Mouse (Mus musculus) embryonic facial prominence, embryonic 10.5 days (tissue): ENCODE measurements around the gene Ier5. TPM values are rescaled to one million over a fixed set of nuclear protein-coding genes. Genes with fewer than 3 reads are reported as not detected.

Experiments used
- DNase-seq: peaks from one replicate; pipeline ENCODE4 v3.0.0-alpha.2; 2017; ENCODE audit warnings: low spot score
- H3K27ac ChIP-seq: fragments of 300-500 bp; sonication (generic); replicated peaks from 2 replicates; pipeline ENCODE4 v1.5.1; 2016; ENCODE audit warnings: mild to moderate bottlenecking
- H3K27me3 ChIP-seq: fragments of 300-500 bp; sonication (generic); replicated peaks from 2 replicates; pipeline ENCODE4 v1.6.1; 2016; ENCODE audit warnings: low read depth, mild to moderate bottlenecking; ENCODE audit not compliant: poor library complexity, severe bottlenecking
- H3K36me3 ChIP-seq: fragments of 300-500 bp; sonication (generic); replicated peaks from 2 replicates; pipeline ENCODE4 v1.6.1; 2016; ENCODE audit warnings: mild to moderate bottlenecking, moderate library complexity
- H3K4me1 ChIP-seq: fragments of 300-500 bp; sonication (generic); 2 replicates; pipeline ENCODE4 v1.6.1; 2016
- H3K4me3 ChIP-seq: fragments of 300-500 bp; sonication (generic); 2 replicates; pipeline ENCODE4 v1.5.1; 2016; ENCODE audit warnings: mild to moderate bottlenecking, moderate library complexity
- H3K9me3 ChIP-seq: fragments of 300-500 bp; sonication (generic); 2 replicates; pipeline ENCODE4 v1.6.1; 2016; ENCODE audit warnings: mild to moderate bottlenecking
- WGBS: fragments of 180-500 bp; shearing (Covaris S2); methylation state at CpG from one replicate; pipeline ENCODE4 v1.1.7; 2016; 5-methylcytosine and 5-hydroxymethylcytosine counted together
- polyA plus RNA-seq: library from polyadenylated mRNA; unstranded; fragments of >200 nt; fragmentation: Nextera tagmentation; extraction: Ambion mirVana; gene quantifications from 2 replicates; pipeline ENCODE4 v1.2.1, GENCODE M21; 2016

Ier5 gene
- polyA plus RNA-seq, 1 experiment from 2014 or later: 4.4 TPM

DNA sequence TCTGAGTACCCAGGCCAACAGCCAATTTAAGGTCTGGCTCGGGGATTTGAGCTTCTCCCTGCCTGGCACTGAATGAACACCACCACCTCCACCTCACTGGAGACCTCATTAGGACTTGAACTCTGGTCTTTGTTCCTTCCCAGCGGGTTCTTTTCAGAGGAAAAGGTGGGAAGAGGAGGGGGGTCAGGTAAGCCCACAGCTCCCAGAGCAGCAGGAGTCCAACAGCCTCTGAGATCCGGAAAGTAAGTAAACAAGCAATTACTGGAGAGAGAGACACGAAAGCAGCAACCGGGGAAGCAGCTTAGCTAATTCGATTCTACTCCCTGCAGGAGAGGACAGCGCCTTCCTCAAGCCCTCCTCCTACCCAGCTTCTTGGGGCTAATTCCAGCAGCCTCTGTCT, 13.0 kb downstream of the Ier5 start:
- Histone ChIP-seq H3K36me3 (no peaks in the 10 kb centered on the region), H3K27ac (peak overlapping the region; percentile 77), H3K4me1 (peaks cover 76% of the 10 kb centered on the region), H3K27me3 (peaks cover 5% of the 10 kb centered on the region), H3K4me3 (no peak overlapping the region), H3K9me3 (no peaks in the 10 kb centered on the region)
- WGBS: 4% methylated on average over 7 of the region's 7 CpGs
- no peak for DNase-seq

- WGBS: 55% methylated on average over 8 of the region's 8 CpGs
- H3K36me3 ChIP-seq: no peaks in the 10 kb centered on the region
- no peaks in the 10 kb centered on the region for H3K9me3 ChIP-seq
- no peak for DNase-seq
- H3K27ac ChIP-seq: peak overlapping the region; percentile 54
- H3K27me3 ChIP-seq: peaks cover 5% of the 10 kb centered on the region
- H3K4me3 ChIP-seq: no peak overlapping the region
- H3K4me1 ChIP-seq: peaks cover 79% of the 10 kb centered on the region
Observed at GRCm38 (mm10) chr1:155084839-155085238, 14.6 kb downstream of the Ier5 start.

DNA sequence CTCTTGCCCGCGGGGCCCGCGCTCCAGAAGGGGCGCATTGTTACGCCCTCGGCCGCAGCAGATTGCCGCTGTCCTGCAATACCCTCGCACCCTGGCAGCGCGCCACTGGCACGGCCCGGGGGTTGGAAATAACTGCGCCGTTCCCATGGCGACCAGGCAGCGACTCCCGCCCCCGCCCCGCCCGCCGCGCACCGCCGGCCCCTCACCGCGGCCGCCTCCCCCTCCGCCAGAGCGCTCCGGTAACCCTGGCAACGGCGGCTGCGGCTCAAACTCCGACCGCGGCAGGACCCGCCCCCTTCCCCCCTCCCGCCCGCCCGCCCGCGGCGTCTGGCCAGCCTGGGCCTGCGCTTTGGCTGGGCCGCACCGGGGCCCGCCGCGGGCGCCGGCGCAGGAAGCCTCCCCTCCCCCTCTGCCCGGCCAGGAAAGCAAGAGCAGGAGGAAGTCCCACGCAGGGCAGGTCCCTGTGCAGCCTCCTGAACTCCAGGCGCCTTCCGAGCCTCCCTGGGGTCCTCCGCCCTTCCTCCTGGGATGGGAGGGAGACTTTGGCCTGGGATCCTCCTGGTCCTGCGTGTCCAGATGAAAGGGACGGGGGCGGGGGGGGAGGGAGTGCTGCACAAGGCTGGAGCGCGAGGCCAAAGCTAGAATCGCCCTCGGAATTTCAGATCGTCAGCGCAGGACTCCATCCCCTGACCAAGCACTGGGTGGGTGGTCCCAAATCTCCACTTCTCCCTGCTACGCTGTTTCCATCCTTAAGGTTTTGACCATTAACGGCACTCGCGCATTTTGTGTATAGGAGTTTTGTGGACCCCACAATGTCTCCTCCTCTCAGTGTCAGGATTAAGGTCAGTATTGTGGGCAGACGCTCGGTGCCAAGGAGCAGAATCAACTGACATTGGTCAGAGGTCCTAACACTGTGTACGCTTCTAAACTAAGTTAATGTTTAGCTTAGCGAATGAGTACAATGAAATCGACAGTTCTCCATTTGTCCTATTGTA, 15.9 kb downstream of the Ier5 start:
- H3K4me1 ChIP-seq: peaks cover 74% of the 10 kb centered on the region
- DNase-seq: peak; percentile 99

GRCm38 (mm10) chr1:155082965-155083268, 16.5 kb downstream of the Ier5 start:
- Histone ChIP-seq H3K27me3 (peaks cover 5% of the 10 kb centered on the region), H3K4me3 (peak overlapping the region; percentile 61), H3K4me1 (peaks cover 76% of the 10 kb centered on the region), H3K27ac (peak overlapping the region; percentile 98), H3K9me3 (no peaks in the 10 kb centered on the region), H3K36me3 (no peaks in the 10 kb centered on the region)
- WGBS: under 1% methylated on average over 18 of the region's 18 CpGs
- DNase-seq: no peak

More for the DNA sequence above, 15.9 kb downstream of the Ier5 start:
- peak overlapping the region; percentile 61 for H3K4me3 ChIP-seq
- H3K9me3 ChIP-seq: no peaks in the 10 kb centered on the region
- peak overlapping the region; percentile 98 for H3K27ac ChIP-seq
- H3K27me3 ChIP-seq: peaks cover 5% of the 10 kb centered on the region
- under 1% methylated on average over 76 of the region's 77 CpGs for WGBS
- H3K36me3 ChIP-seq: no peaks in the 10 kb centered on the region

DNA sequence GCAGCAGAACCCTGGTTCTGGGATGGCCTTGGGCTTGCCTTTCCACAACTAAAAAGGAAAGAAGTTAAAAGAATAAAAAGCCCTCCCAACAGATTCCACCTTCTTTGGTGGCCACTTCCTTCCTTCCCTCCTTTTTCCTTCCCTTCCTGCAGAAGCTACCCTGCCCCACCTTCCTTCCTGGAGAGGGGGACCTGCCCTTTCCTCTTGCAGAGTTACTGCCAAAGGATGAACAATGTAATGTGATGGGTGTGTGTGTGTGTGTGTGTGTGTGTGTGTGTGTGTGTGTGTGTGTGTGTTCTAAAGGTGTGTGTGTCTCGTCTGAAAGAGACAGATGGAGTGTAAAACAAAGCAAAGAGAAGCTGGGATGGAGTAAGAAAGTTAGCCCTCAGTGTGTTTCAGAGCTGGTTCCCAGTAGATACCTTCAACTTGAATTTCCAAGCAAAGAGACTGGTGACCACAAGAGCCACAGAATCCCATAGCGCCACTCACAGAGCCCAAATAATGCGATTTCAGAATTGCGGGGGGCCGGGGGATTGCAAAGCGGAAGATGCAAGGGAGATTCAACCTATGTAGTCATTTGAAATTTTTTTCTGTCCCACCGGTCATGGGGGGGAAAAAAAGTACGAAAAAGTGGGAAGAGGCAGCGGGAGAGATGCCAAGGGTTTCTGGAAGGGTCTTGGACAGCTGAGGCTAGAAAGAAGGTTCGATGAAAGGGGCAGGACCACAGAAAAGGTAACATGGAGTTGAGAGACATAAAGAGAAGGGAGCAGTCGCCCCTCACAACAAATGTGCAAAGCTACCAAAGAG, 17.1 kb downstream of the Ier5 start:
- DNase-seq: no peak
- peak overlapping the region; percentile 61 for H3K4me3 ChIP-seq
- peak overlapping the region; percentile 98 for H3K27ac ChIP-seq
- H3K4me1 ChIP-seq: peaks cover 79% of the 10 kb centered on the region
- H3K9me3 ChIP-seq: no peaks in the 10 kb centered on the region
- H3K27me3 ChIP-seq: peaks cover 5% of the 10 kb centered on the region
- no peaks in the 10 kb centered on the region for H3K36me3 ChIP-seq
- 8% methylated on average over 11 of the region's 11 CpGs for WGBS

DNA sequence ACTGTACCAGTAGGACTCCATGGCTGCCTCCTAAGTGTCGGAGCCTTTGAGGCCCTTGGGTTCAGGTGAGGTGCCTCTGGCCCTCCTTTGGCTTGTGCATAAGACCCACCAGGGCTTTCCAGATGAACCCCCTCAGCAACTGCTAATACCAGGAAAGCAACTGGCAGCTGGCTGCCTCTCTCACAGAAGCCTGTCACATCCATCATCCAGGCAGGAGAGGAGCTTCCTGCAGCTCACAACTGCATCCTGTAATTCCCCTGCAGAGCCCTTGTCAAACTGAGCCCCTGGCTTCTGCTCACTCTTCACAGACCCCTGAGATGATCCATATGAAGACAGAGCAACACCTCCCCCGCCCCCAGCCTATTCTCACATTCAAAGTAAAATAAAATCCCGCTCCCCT, 21.8 kb downstream of the Ier5 start:
- 68% methylated on average over 3 of the region's 3 CpGs for WGBS
- peak overlapping the region; percentile 71 for H3K27ac ChIP-seq
- DNase-seq: no peak
- H3K27me3 ChIP-seq: peaks cover 23% of the 10 kb centered on the region
- H3K4me1 ChIP-seq: peaks cover 59% of the 10 kb centered on the region
- H3K36me3 ChIP-seq: no peaks in the 10 kb centered on the region
- H3K9me3 ChIP-seq: no peaks in the 10 kb centered on the region
- H3K4me3 ChIP-seq: no peak overlapping the region

- H3K27ac ChIP-seq: no peak overlapping the region
- WGBS: 86% methylated on average over 7 of the region's 7 CpGs
- H3K27me3 ChIP-seq: peaks cover 31% of the 10 kb centered on the region
- no peaks in the 10 kb centered on the region for H3K36me3 ChIP-seq
- H3K9me3 ChIP-seq: no peaks in the 10 kb centered on the region
- DNase-seq: no peak
- peaks cover 60% of the 10 kb centered on the region for H3K4me1 ChIP-seq
- no peak overlapping the region for H3K4me3 ChIP-seq
Observed at GRCm38 (mm10) chr1:155075856-155076255, 23.6 kb downstream of the Ier5 start.

DNA sequence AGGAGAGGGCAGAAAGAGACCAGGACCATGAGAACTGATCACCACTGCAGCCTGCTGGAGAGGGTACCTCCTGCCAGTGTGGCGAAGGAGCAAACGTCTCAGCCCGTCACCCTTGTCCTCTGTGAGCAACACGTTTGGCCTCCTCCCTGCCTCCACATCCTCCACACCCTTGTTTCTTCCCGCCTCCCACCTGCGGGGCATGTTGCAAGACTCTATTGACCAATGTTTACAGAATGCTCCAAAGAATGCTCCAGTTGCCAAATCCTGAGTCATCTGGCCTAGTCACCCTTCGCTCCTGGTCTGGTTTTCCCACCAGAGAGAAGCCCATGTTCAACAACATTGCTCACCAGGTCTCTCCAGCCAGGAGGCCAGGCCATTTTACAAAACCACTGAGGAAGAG, 24.6 kb downstream of the Ier5 start:
- Histone ChIP-seq H3K4me1 (peaks cover 62% of the 10 kb centered on the region), H3K27me3 (peaks cover 31% of the 10 kb centered on the region), H3K36me3 (no peaks in the 10 kb centered on the region), H3K27ac (no peak overlapping the region; the same call in 1 of the 2 replicates), H3K4me3 (no peak overlapping the region), H3K9me3 (no peaks in the 10 kb centered on the region)
- no peak for DNase-seq
- WGBS: 66% methylated on average over 7 of the region's 7 CpGs

- peak overlapping the region; percentile 40; the same call in 1 of the 2 replicates for H3K27ac ChIP-seq
- WGBS: 74% methylated on average over 6 of the region's 6 CpGs
Observed at GRCm38 (mm10) chr1:155073905-155074304, 25.5 kb downstream of the Ier5 start.

DNA sequence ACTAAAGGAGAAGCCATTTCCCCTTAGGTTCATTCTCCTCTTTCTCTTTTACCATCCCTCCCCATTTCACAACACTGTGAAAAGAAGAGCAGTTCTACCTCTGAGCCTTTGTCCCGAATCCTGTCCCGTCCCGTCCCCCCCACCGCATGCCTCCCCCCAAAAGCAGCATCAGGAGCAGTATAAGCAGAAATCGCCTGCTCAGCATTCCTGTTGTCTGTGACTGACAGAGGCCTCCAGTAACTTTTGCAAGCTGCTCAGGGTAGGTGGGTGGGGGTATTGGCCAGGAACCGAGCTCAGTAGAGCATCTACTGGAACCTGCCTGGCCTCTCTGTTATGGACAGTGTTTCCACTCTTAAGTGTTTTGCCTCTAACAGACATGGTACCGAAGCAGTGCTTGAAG, 26.3 kb downstream of the Ier5 start:
- H3K4me1 ChIP-seq: peaks cover 59% of the 10 kb centered on the region
- peak overlapping the region; percentile 44; the same call in 1 of the 2 replicates for H3K27ac ChIP-seq
- 23% methylated on average over 7 of the region's 7 CpGs for WGBS
- no peak overlapping the region for H3K4me3 ChIP-seq
- no peaks in the 10 kb centered on the region for H3K9me3 ChIP-seq
- H3K36me3 ChIP-seq: no peaks in the 10 kb centered on the region
- DNase-seq: no peak
- H3K27me3 ChIP-seq: peaks cover 36% of the 10 kb centered on the region

More at GRCm38 (mm10) chr1:155073905-155074304, 25.5 kb downstream of the Ier5 start:
- Histone ChIP-seq H3K9me3 (no peaks in the 10 kb centered on the region), H3K36me3 (no peaks in the 10 kb centered on the region), H3K4me3 (no peak overlapping the region), H3K27me3 (peaks cover 35% of the 10 kb centered on the region), H3K4me1 (peaks cover 62% of the 10 kb centered on the region)
- no peak for DNase-seq

DNA sequence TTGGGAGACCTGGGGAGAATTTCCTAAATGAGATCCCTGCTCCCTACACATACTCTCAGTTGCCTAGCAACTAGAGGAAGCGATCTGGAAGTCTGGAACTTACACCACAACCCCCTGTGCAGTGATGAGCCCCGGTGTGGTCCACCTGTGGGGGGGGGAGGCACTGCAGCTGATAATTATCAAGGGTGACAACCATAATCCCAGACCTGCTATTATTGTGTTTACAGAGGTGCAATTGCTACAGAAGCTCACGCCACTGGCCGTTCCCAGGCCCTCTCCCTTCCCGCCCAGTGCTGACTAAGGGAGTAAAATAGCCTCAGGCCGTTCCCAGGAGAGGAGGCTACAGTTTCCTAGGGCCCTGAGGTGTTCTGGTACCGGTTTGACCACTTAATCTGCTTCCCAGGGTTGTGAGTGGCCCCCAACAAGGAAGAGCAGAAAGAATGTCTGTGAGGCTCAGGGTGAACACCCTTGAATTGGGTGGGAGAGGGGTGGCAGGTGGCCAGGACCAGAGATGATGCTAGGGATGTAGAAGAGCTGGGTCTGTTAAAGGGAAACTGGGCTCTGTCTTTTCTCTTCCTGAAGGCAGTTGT, 28.1 kb downstream of the Ier5 start:
- Histone ChIP-seq H3K27me3 (peaks cover 36% of the 10 kb centered on the region), H3K27ac (peak overlapping the region; percentile 66; the same call in 1 of the 2 replicates), H3K4me3 (no peak overlapping the region; the same call in 1 of the 2 replicates), H3K4me1 (peaks cover 45% of the 10 kb centered on the region), H3K9me3 (no peaks in the 10 kb centered on the region), H3K36me3 (no peaks in the 10 kb centered on the region)
- DNase-seq: no peak
- WGBS: 18% methylated on average over 7 of the region's 7 CpGs

DNA sequence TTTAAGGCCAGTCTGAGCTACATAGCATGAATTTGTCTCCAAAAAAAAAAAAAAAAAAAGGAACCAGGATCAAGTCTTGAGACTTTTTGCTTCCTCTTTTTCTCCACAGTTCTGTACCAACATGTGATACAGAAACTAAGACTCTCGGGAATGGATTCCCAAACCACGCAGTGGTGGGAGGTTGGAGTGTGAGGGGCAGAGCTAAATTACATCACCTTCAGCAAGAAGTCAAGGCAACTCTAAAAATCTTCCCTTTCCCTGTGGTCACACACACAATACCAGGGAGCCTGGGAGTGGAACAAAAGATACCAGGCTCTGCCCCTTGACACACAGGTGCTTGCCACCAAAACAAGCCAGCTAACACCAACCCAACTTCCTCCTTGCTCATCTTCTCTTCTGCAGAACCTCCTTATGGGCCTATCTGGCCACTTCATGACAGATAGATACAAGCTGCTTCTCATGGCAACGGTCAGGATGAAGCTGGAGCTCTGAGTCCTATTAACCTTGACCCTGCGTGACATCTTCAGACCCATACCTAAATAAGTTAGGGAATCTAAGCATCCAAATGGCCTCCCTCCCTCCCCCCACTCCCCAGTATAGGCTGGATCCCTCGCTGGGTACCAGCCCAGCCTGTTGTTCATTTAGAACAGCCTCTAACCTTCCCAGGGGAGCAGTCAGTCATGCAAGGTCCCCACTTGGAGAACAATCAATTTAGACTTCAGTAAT, 28.7 kb downstream of the Ier5 start:
- peaks cover 45% of the 10 kb centered on the region for H3K4me1 ChIP-seq
- 39% methylated on average over 5 of the region's 5 CpGs for WGBS
- DNase-seq: no peak
- no peak overlapping the region for H3K4me3 ChIP-seq
- H3K9me3 ChIP-seq: no peaks in the 10 kb centered on the region
- no peaks in the 10 kb centered on the region for H3K36me3 ChIP-seq
- 0 out of 2 replicates have a peak overlapping the region, but pooled peaks have one; percentile 30 for H3K27ac ChIP-seq
- peaks cover 36% of the 10 kb centered on the region for H3K27me3 ChIP-seq
